Mouse (Mus musculus) heart, postnatal 0 days (tissue): ENCODE data around the gene Atrip.

Source experiments
- CTCF ChIP-seq: IDR thresholded peaks from 2 replicates; pipeline ENCODE4 v1.5.1; 2016; ENCODE audit warnings: antibody characterized with exemption, control low read depth, low read depth
- EP300 ChIP-seq: IDR thresholded peaks from 2 replicates; pipeline ENCODE4 v1.6.1; 2016; ENCODE audit warnings: antibody characterized with exemption, low read depth

DNA sequence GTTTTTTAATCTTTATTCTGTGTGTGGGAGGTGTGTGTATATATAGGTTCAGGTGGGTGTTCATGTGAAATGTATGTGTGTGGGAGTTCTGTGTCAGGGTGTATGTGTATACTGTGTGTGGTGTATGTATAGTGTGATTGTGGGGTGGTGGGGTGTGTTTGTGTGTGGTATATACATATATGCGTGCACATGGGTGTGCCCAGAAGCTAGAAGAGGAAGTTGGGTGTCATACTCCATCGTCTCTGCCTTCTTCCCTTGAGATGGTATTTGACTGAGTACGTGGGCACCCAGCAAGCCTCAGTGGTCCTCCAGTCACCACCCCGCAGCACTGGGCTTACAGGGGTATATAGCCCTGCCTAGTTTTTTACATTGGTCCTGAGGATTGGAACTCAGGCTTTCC lies 52.5 kb downstream of the Atrip start:
- TF ChIP-seq CTCF (no peak), EP300 (no peak)
